Mouse (Mus musculus): Measurements from ENCODE around the gene Tmem63c.

Gene Tmem63c

DNA sequence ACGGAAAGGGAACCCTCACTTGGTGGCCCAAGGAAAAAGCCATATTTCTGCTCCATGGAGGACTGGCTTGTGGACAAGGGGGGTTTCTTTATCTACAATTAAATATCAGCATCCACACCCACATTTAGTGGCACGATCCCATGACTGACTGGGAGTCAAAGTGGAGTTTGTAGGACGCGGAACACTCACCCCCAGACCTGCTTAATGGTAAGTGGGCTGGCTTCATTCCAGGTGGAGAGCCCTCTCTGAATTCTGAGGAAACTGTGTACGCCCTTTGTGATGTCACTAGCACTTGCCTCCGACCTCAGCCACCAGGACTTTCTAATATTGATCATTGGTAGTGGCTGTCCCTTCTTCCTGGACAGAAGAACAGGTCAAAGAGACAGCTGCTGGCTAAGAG is at the start of gene Tmem63c:
Gene Tmem63c, plus strand, starts transcription at position 301 of the 400 bp plus-strand sequence.
- no peak for DNase-seq

DNA sequence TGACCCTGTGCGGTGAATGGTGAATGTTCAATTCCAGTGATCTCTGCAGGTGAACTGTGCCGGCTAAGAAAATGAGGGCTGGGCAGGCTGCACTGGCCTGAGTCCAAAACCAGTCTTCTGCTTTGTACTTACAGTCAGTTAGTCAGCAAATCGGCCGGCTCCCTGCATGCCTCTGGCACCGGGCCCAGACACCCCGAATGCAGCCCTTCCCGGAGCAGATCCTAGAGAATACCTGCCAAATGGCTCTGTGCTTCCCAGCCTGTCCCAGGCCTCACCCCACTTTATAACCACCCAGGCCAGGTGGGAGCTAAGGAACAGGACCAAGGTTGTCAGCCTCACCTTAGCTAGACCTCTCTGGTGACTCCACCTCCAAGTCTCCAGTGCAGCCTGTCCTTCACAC is 47.9 kb upstream of the Tmem63c start:
- DNase-seq = no peak

- no peak for DNase-seq
These were observed 47.4 kb upstream of the Tmem63c start for GRCm38 (mm10) chr12:86973706-86974105.

- peak; percentile 86 for DNase-seq
These were observed 46.5 kb upstream of the Tmem63c start for GRCm38 (mm10) chr12:86974387-86975288.

DNA sequence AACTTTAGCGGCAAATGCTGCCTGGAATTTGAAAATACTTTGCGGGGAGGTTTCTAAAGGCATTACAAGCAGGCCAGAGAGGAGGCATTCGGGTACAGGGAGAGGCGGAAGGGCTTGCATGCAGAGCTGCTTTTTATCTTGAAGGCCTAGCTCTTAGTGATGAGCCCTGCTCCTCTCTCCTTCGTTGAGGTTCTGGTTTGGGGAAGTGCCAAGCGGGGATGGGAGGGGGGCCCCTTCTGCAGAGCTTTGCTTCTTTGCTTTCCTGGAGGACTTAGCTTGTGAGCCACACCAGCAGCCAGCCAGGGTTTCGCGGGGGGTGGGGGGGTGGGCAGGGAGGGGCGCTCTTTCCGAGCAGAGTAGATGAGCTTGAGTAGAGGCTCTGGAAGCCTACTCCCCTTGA is 45.4 kb upstream of the Tmem63c start:
- DNase-seq = no peak

DNA sequence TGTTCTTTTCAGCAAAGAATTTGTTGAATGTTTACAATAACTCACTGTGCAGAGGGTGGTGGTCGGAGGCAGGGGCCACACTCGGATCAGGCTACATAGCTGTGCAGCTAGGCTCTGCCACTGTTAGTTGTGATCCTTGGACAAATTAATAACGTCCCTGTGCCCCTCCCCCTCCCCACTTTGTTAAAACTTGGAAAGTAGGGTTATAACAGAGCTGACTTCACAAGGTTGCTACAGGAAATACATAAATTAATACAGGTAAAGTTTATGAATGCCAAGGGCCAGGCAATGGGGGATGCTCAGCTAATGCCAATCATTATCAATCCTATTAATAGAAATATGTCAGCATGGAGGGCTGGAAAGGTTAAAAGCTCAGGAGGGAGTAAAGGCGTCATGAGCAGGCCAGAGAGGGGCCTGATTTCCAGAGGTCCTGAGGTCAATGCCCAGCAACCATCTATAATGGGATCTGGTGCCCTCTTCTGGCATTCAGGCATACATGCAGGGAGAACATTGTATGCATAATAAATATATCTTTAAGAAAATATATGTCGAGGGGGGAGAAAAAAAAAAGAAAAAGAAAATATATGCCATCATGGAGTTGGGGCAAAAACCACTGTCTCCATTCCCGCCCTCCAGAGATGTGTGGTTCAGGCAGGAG is 44.5 kb upstream of the Tmem63c start:
- peak in 1 of 2 experiments; percentile 15 for DNase-seq

DNA sequence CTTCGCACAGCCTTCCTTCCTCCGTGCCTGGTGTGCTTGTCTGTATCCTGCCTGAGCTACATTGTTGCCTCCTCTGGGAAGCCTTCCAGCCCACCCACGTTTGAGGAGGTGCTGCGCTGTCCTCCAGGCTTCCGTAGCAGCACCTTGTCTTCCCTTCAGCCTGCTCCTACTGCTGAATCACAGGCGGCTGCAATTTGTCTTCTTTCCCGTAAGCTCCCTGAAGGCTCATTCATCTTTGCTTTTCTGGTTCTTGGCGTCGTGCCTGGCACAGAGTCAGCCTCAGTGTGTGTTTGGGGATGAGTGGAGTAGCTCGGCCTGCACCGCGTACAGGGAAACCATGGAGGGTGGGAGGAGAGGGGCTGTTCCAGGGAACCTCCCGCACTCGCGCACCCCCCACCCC is 43.3 kb upstream of the Tmem63c start:
- DNase-seq = no peak

GRCm38 (mm10) chr12:86981180-86981579 is 40.0 kb upstream of the Tmem63c start:
- peak; percentile 18 to 26 for DNase-seq

GRCm38 (mm10) chr12:86983470-86984193 is 37.5 kb upstream of the Tmem63c start:
- DNase-seq = peak; percentile 57 to 62

GRCm38 (mm10) chr12:86984194-86984555 is 37.0 kb upstream of the Tmem63c start:
- peak; percentile 32 to 41 for DNase-seq

DNA sequence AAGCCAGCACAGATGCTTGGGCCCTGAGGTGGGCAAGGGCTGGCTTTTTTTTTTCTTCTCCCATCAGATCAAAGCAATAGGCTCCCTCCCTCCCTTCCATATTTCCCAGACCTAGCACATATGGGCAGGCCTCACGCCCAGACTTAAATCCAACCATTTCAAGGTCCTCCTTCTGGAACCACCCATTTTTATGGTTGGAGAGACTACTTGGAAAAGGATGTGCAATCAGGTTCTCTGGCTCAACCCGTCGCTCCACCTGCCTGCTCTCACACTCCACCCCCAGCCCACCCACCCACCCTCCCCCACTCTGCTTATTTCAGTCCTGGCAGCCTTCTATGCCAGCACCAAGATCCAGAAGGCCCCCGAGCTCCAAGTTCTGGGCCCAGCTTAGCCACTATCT is 34.6 kb upstream of the Tmem63c start:
- DNase-seq = no peak

DNA sequence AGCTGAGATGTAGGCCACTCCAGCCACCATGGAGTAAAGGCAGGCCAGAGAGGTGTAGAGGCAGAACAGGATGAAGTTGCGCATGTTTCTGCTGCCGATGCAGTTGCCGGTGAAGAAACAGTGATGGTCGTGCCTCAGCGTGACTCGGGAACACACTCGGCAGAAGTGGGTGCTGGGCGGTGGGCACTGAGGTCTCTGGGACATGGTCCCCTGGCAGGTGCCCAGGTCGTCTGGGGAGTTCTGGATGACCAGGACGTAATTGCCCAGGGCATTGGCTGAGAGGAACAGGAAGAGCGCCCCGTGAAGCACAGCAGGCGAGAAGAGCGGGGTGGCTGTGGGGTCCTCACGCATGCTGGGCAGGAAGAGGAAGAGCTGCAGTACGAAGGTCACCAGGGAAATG is 32.9 kb upstream of the Tmem63c start:
- no peak for DNase-seq

GRCm38 (mm10) chr12:86989378-86989777 is 31.8 kb upstream of the Tmem63c start:
- DNase-seq = no peak

DNA sequence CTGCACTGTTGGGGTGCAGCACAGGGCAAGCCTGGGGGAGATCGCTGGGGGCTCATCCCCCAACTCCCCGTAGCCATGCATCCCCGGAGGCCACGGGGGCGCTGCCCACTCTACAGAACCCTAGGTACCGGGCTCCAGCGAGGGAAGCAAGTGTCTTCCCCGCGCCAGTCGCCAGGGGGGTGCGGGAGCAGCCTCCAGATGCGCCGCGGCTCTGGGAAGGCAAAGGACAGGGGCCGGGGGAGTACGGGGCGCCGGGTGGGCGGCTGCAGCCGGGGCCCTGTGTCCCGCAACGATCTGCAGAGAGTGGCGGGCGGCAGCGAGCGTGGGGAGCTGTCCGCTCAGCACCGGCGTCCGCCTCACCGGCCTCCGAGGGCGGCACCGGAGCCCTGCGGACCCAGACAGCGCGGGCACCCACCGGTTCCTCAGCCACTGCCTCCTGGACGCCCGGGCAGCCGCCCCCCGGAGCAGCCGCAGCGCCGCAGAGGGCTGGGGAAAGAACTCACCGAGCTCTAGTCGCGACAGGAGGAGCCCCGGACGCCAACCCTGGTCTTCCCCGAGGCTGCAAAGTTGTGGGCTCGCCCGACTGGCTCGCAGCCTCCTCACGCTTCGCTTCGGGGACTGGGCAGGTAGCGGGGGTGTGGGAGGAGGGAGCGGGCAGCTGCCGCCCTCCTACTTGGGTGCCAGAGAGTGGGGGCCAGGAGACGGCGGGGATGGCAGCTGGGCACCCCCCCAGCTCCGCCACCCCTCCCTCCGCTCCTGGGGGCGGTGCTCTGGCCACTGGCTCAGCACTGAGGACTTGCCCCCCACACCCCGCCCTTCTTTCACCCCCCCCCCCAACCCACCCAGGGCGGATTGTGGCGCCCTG is 31.0 kb upstream of the Tmem63c start, which contains the start of gene Zdhhc22:
Gene Zdhhc22, minus strand, starts transcription at position 541 of the 865 bp plus-strand sequence.
- DNase-seq = peak; percentile 16 to 21

GRCm38 (mm10) chr12:86990755-86991110 is 30.4 kb upstream of the Tmem63c start:
- DNase-seq = no peak

DNA sequence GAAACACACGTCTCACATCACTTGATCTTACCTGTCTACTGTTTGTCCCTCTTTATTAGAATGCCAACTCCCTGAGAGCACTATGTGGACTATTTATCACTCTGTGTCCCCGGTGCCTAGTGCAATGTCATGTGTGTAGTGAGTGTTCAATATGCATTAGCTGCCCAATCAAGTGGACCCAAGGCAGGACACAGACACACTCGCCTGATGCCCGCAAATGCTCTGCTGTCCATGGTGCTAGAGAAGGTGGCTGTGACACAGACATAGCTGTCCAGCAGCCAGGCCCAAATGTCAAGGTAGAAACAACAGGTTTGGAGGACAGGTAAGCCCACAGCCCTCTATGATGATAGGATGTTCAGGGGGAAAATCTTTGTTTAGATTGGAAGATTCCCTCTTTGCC is 27.0 kb upstream of the Tmem63c start:
- DNase-seq = no peak

GRCm38 (mm10) chr12:86994776-86995175 is 26.4 kb upstream of the Tmem63c start:
- DNase-seq = no peak

DNA sequence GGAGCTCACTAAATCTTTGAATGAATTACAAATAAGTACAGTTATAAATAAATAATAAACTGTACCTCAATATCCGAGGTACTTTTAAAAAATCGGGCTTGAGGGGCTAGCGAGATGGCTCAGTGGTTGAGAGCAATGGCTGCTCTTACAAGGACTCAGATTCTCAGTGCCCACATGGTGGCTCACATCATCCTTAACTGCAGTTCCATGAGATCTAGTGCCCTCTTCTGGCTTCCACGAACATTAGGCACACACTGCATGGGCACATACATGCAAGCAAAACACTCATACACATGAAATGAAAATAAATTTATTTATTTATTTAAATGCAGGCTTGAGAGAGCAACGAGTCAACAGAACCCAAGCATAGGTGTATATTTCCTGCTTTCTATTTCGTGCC is 25.2 kb upstream of the Tmem63c start:
- DNase-seq = no peak

- DNase-seq = no peak
These were observed 22.4 kb upstream of the Tmem63c start for GRCm38 (mm10) chr12:86998699-86999098.

DNA sequence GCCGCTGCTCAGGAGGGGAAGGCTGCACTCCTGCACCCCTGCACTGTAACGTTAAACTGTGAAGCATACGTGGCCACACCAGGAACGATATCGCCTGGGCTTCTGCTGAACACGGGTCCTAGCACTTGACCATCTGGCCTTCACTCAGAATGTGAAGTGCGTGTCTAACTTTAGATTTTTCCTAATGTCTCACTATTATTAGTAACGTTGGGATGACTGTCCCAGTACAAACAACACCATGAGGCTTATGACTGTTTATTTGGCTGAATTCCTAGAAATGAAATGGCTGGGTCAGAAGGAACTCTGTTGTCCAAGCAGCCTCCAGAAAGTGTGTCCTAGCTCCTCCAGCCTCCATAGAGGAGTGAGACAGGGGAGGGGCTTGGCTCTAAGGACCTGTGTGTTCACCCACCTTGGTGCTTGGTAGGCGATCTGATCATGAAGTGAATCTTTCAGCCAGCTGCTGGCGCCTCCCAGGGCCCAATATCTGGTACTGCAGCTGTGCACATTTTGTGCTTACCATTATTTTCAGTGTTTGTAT is 21.8 kb upstream of the Tmem63c start:
- no peak for DNase-seq

- DNase-seq = no peak
These were observed 20.8 kb upstream of the Tmem63c start for GRCm38 (mm10) chr12:87000151-87000839.

- DNase-seq = no peak
These were observed 20.3 kb upstream of the Tmem63c start for GRCm38 (mm10) chr12:87000840-87001176.
